Mouse (Mus musculus) kidney, embryonic 14.5 days (tissue): ENCODE measurements at regions not wholly inside any gene's neighbourhood (a gene's known extent, or its start where the extent isn't known, plus 50 kb on each side); places are given as distances from the start of the nearest gene placed in this dataset.
"Not testable (repeated sequence)": the region's sequence is repeated elsewhere in the genome, so short reads cannot be mapped to it uniquely, and the experiment has no call there.

Experiments used
- ATAC-seq: fragments of 200-750 bp; cut with Nextera tagmentation; 2 replicates; pipeline ENCODE4 v1.8.0; 2017; ENCODE audit warnings: moderate number of reproducible peaks, mild to moderate bottlenecking, moderate TSS enrichment, moderate library complexity; ENCODE audit not compliant: low FRiP score, low TSS enrichment
- H3K27ac ChIP-seq: fragments of 300-500 bp; sonication (generic); 2 replicates; pipeline ENCODE4 v1.5.1; 2014; ENCODE audit warnings: low read depth, mild to moderate bottlenecking, low read length, moderate library complexity, mixed read lengths
- H3K27me3 ChIP-seq: fragments of 300-500 bp; sonication (generic); 2 replicates; pipeline ENCODE4 v1.6.1; 2014; ENCODE audit warnings: mild to moderate bottlenecking, low read length; ENCODE audit not compliant: control insufficient read depth, insufficient read depth
- H3K36me3 ChIP-seq: fragments of 300-500 bp; sonication (generic); 2 replicates; pipeline ENCODE4 v1.6.1; 2014; ENCODE audit warnings: low read length, mixed read lengths; ENCODE audit not compliant: control insufficient read depth, insufficient read depth
- H3K4me1 ChIP-seq: fragments of 300-500 bp; sonication (generic); 2 replicates; pipeline ENCODE4 v1.6.1; 2014; ENCODE audit warnings: low read length, mixed read lengths; ENCODE audit not compliant: control insufficient read depth, insufficient read depth
- H3K4me2 ChIP-seq: fragments of 300-500 bp; sonication (generic); replicated peaks from 2 replicates; pipeline ENCODE4 v1.6.1; 2014; ENCODE audit warnings: low read depth, mild to moderate bottlenecking, low read length
- H3K4me3 ChIP-seq: fragments of 300-500 bp; sonication (generic); 2 replicates; pipeline ENCODE4 v1.5.1; 2014; ENCODE audit warnings: mild to moderate bottlenecking, low read length
- H3K9ac ChIP-seq: fragments of 300-500 bp; sonication (generic); 2 replicates; pipeline ENCODE4 v1.6.1; 2014; ENCODE audit warnings: low read depth, mild to moderate bottlenecking, low read length, moderate library complexity
- H3K9me3 ChIP-seq: fragments of 300-500 bp; sonication (generic); 2 replicates; pipeline ENCODE4 v1.6.1; 2016; ENCODE audit warnings: low read length; ENCODE audit not compliant: control insufficient read depth
- WGBS: fragments of 180-500 bp; shearing (Covaris S2); extraction: QIAGEN DNeasy Blood & Tissue Kit; methylation state at CpG from one replicate; pipeline ENCODE4 v1.1.7; 2014; 5-methylcytosine and 5-hydroxymethylcytosine counted together

DNA sequence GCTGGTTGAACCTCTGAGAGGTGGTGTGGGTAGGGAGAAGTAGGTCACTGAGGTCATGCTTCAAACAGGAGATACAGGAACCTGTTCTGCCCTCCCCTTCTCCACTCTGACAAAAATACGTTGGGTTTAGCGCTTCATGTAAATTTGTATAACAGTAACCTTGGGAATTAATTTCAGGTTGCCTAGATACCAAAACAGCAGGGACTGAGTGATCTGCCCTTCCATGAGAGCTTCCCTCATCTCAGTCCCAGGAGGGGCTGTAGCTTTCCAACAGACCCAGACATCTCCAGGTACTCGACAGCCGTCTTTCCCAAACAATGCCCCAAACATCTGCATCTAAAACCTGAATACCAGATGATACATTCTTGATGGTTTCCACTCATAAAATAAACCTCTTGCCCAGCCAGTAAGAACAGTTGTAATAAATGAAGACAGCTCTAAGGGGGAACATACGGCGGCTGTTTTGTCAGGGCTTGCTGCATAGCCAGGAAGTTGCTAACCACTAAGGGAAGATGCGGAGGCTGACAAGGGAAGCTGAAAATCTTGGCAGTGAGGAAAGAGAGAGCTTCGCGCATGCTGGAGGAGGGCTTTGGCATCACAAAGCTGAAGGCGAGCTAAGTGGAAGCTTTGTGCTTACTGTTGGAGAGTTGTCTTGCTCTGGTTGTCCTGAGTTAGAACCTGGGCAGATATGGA is 137.4 kb upstream of the Daam1 start:
- 80% methylated on average over 10 of the region's 10 CpGs for WGBS
- Histone ChIP-seq H3K27me3 (no peaks in the 10 kb centered on the region), H3K4me2 (no peak overlapping the region), H3K9ac (no peak overlapping the region), H3K9me3 (no peaks in the 10 kb centered on the region), H3K36me3 (no peaks in the 10 kb centered on the region), H3K4me3 (no peak overlapping the region), H3K4me1 (no peaks in the 10 kb centered on the region), H3K27ac (no peak overlapping the region)
- ATAC-seq, result no peak

DNA sequence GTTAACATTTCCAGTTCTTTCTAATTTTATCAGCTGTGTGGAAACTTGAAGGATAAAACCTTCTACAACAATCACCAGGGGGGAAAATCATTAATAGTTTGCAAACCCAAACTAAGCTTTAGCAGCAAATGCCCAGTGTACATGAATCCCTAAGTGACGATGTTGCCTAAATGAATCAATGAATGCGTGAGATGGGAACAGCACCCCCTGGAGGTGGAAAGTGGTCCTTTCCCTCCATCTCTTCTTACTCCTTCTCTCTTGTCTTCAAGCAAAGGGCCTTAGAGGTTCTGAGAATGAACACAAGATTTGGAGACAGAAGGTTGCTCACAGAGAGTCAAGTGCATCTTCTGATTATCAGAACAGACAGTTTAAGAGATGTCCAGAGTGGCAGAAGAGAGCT is 129.1 kb upstream of the Daam1 start:
- Histone ChIP-seq H3K36me3 (no peaks in the 10 kb centered on the region), H3K27me3 (no peaks in the 10 kb centered on the region), H3K9me3 (0 out of 2 replicates have a peak, but pooled peaks cover 5% of the 10 kb centered on the region), H3K27ac (no peak overlapping the region), H3K9ac (no peak overlapping the region), H3K4me2 (no peak overlapping the region), H3K4me3 (no peak overlapping the region), H3K4me1 (no peaks in the 10 kb centered on the region)
- no peak for ATAC-seq
- WGBS, result 92% methylated on average over 2 of the region's 2 CpGs

DNA sequence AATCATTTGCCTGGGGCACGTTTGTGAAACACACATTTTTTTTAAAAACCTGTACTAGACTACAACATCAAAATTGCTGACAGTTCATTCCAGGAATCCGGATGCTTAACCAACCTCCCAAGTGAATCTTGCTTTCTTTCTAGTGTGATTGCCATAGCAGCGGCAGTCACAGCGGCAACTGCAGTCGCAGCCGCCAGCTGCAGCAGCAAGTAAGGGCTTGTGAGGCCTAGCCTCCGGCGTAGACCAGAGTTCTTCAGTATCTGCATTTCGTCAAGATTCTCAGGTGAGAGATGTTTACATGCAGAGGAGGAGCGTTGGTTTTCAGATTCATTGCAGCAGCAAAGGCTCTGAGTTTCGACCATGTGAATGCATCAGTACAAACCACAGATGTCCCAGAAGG is 128.7 kb upstream of the Daam1 start:
- H3K36me3 ChIP-seq, result no peaks in the 10 kb centered on the region
- no peak overlapping the region for H3K9ac ChIP-seq
- no peak overlapping the region for H3K4me2 ChIP-seq
- no peak for ATAC-seq
- H3K27ac ChIP-seq, result no peak overlapping the region
- no peak overlapping the region for H3K4me3 ChIP-seq
- H3K27me3 ChIP-seq, result no peaks in the 10 kb centered on the region
- no peaks in the 10 kb centered on the region for H3K4me1 ChIP-seq
- WGBS, result 87% methylated on average over 11 of the region's 11 CpGs
- 0 out of 2 replicates have a peak, but pooled peaks cover 5% of the 10 kb centered on the region for H3K9me3 ChIP-seq

- no peak for ATAC-seq
- Histone ChIP-seq H3K9me3 (0 out of 2 replicates have a peak, but pooled peaks cover 5% of the 10 kb centered on the region), H3K9ac (no peak overlapping the region), H3K36me3 (no peaks in the 10 kb centered on the region), H3K27me3 (no peaks in the 10 kb centered on the region), H3K4me3 (no peak overlapping the region), H3K4me2 (no peak overlapping the region), H3K27ac (no peak overlapping the region), H3K4me1 (no peaks in the 10 kb centered on the region)
- WGBS, result 90% methylated on average over 13 of the region's 13 CpGs
Observed at GRCm38 (mm10) chr12:71703146-71703902, 127.6 kb upstream of the Daam1 start.

- Histone ChIP-seq H3K27ac (no peak overlapping the region), H3K4me2 (no peak overlapping the region), H3K9ac (no peak overlapping the region), H3K4me1 (no peaks in the 10 kb centered on the region), H3K9me3 (0 out of 2 replicates have a peak, but pooled peaks cover under 1% of the 10 kb centered on the region), H3K36me3 (no peaks in the 10 kb centered on the region), H3K27me3 (no peaks in the 10 kb centered on the region), H3K4me3 (no peak overlapping the region)
- 76% methylated on average over 6 of the region's 6 CpGs for WGBS
- no peak for ATAC-seq
Observed at GRCm38 (mm10) chr12:71704431-71704830, 126.4 kb upstream of the Daam1 start.

DNA sequence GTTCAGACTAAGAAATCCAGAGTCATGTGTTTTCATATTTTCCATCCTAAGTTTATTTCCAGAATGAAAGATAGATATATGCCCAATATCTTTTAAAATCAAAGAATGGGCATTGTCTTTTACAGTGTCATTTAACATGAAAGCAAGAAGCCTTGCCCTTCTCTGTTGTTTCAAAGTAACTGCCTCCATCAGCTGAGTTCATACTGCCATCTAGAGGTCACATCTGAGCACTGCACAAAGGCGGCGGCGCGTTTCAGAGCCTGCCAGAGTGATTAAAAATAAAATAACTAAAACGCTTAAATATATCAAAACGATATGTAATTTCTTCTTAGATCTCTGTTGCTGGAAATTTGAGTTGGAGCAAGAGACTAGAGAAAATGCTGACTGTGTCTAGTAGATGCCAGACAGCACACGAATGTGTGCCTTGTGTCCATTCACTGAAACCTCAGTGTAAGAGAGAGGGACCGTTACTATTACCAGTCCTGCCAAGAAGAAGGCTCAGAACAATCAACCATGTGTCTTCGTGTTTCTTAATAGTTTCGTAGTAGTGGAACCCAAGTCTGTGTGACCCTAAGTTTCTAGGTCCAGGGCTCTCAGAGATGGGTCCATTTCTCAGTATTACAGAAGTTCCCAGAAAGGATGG is 123.0 kb upstream of the Daam1 start:
- no peaks in the 10 kb centered on the region for H3K36me3 ChIP-seq
- no peak overlapping the region for H3K9ac ChIP-seq
- 0 out of 2 replicates have a peak, but pooled peaks have one; percentile 39 for ATAC-seq
- no peak overlapping the region for H3K4me2 ChIP-seq
- H3K4me1 ChIP-seq, result no peaks in the 10 kb centered on the region
- H3K4me3 ChIP-seq, result no peak overlapping the region
- H3K9me3 ChIP-seq, result no peaks in the 10 kb centered on the region
- no peak overlapping the region for H3K27ac ChIP-seq
- 28% methylated on average over 10 of the region's 10 CpGs for WGBS
- H3K27me3 ChIP-seq, result no peaks in the 10 kb centered on the region

- no peak overlapping the region for H3K4me3 ChIP-seq
- H3K9ac ChIP-seq, result no peak overlapping the region
- no peak for ATAC-seq
- H3K4me2 ChIP-seq, result no peak overlapping the region
- no peaks in the 10 kb centered on the region for H3K9me3 ChIP-seq
- no peaks in the 10 kb centered on the region for H3K27me3 ChIP-seq
- no peaks in the 10 kb centered on the region for H3K4me1 ChIP-seq
- H3K27ac ChIP-seq, result no peak overlapping the region
- WGBS, result 69% methylated on average over 7 of the region's 7 CpGs
- no peaks in the 10 kb centered on the region for H3K36me3 ChIP-seq
Observed at GRCm38 (mm10) chr12:71714606-71715005, 116.3 kb upstream of the Daam1 start.

- not testable (repeated sequence) for H3K27ac ChIP-seq, ATAC-seq, H3K9me3 ChIP-seq, H3K4me2 ChIP-seq, H3K4me1 ChIP-seq, H3K36me3 ChIP-seq, H3K4me3 ChIP-seq, H3K27me3 ChIP-seq, H3K9ac ChIP-seq
- 64% methylated on average over 11 of the region's 12 CpGs for WGBS
Observed at GRCm38 (mm10) chr12:71718412-71718811, 112.5 kb upstream of the Daam1 start.

DNA sequence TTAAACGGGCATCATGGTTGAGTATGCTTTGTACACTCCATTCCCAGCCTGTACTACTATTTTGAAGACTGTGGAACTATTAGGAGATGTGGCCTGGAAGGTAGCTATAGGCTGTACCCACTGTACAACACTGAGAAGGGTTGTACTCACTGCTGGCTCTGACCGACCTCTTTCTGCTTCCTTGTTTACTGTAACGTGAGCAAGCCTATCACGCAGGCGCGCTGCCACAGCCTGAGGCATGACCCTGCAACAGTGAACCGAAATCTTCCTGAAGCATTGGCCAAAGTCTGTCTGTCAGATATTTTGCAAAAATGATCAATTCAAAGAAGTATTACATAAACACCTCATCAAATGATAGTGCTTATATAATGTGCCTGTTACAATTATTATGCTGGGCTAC is 112.0 kb upstream of the Daam1 start:
- WGBS, result 61% methylated on average over 7 of the region's 7 CpGs
- no peaks in the 10 kb centered on the region for H3K9me3 ChIP-seq
- H3K4me2 ChIP-seq, result no peak overlapping the region
- no peaks in the 10 kb centered on the region for H3K27me3 ChIP-seq
- ATAC-seq, result no peak
- no peaks in the 10 kb centered on the region for H3K36me3 ChIP-seq
- H3K9ac ChIP-seq, result no peak overlapping the region
- H3K27ac ChIP-seq, result no peak overlapping the region
- no peak overlapping the region for H3K4me3 ChIP-seq
- no peaks in the 10 kb centered on the region for H3K4me1 ChIP-seq
